Mouse (Mus musculus): ENCODE results near the gene Fpr3.
"Not testable (repeated sequence)": the region's sequence is repeated elsewhere in the genome, so short reads cannot be mapped to it uniquely, and the experiment has no call there.

Gene Fpr3

DNA sequence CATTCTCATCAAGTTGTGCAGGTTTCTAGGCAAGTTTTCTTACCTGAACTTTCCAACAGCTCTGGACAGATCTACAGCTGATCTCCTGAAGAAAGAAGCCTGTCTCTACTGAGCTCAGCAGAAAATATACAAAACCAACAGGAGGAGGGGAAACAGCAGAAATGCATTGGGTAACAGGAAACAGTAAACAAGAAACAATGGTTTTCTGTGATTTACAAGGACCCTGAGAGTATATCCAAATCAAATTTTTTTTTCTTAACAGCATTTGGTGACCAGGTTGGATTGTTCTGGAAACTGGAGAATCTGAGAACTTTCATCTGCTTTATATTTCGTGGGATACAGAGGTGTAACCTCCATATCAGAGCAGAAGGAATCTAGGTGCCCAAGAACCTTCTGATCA lies 3.8 kb upstream of the Fpr3 start, which contains the start of gene Fpr1:
Gene Fpr1 (minus strand): TSS at position 101 of the 400 bp plus-strand sequence.
- no peak for DNase-seq (ENCODE audit: low spot score)

DNA sequence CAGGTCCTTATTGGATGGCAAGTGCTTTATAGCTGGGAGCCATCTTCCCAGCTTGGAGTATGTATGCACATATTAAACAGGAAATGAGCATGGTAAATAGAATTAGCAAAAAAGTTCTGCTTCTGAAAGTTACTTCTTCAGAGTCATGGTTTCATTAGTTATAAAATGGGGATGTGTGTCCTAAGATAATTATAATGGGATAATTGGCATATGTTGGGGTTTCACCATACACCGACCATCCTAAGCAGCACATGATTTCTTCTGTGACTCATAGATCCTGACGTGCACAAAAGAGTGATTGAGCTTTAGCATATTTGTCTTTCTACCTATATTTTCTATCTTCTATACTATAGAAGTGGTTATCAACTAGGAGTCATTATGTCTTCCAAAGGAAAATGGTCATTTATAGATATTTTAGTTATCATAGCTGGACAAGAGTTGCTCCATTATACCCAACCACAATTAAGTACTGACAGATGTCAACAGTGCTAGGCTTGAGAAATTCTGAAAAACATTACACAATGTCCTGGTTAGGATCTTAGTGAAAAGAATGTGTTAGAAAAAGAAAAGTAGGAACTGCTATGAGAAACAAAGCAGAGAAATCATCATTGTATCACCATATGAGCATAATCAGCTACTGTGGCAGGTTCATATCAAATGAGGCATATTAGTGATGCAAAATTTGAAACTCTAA lies 2.2 kb downstream of the Fpr3 start:
- no peak for DNase-seq (ENCODE audit: low spot score)

DNA sequence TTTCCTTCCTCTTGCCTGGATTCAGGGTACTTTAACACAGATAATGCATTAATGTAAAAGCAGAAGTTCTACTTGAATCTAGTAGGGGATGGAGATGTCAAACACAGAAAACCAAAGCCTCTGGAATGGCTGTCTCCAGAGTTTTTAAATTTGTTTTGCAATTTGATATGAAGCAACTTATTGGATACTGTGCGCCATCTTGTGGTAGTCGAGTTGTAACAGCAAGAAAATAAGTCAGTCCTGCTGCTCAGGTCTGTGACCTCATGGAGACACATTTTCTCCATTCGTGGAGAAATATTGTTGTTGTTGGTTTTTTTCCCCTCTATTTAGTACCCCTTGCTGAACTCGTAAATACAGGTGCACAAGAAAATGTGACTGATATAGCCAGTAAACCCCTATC lies 8.4 kb downstream of the Fpr3 start:
- no peak for DNase-seq (ENCODE audit: low spot score)

DNA sequence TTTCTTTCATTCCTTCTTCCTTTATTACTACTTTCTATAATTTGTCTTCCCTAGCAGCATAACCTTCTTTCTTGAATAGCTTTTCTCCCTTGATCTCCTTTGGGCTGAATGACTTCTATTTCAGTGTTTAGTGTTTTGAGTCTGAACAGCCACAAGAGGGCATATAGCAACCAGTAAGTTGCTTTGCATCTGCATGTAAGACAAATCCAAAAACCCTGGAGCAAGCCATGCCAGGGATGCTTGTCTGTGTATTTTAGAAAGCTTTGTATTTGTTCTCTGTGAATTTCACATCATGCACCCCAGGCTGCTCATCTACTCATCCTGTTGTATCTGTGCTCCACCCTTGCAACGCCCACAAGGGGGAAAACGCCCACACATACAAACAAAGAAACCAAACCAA lies 11.6 kb downstream of the Fpr3 start:
- no peak for DNase-seq (ENCODE audit: low spot score)

DNA sequence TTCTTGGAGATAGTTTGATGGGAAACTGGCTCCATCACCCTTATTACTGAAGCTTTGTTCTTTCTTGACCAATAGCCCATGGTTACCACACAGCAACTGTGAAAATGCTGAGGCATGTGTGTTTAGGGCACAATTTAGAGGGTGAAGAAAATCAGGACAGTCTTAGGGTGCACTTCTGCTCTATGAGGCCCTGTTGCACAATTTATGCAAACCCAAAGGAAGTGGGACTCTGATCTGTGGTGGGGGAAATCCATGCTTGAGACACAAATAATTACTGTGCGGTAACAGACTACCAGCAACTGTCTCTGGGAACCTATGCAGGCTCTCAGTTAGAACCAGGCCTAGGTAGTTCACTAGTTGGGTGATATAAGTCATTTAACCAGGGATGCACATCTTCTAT lies 13.1 kb downstream of the Fpr3 start:
- DNase-seq (ENCODE audit: low spot score): no peak

DNA sequence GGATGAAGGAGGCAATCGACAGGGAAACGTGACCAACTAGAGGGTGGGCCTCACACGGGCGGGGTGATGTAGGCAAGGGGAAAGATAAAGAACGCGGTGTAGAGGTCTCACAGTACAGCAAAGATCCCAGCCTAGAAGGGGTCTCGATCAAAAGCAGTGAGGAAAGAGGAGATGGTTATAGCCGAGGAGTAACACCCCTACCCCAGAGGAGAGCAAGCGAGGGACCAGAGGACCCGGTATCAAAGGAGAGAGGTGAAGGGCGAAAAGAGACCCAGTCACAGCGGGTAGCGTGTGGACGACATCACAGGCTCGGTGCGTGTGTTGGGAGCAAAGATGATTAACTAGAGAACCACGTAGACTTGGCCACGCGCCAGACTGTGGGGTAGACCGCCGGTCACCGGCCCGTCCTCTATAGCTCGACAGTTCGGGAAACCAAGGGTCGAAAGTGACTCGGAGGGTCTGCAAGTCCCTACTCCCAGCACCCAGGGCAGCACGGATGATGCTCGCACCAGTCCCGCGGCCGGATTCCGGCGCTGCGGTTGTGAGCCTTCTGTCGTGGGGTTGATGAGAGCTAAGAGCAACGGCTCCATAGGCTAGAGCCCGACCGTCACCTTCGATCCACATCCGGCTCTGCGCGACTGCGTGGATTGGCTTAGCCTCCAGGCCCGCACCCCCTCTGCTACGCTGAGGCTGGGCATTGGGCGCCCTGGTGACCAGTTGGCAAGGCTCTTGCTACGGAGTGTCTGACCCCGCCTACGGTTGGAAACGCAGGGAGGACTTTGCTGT lies 22.2 kb downstream of the Fpr3 start:
- peak; percentile 80 for DNase-seq (ENCODE audit: low spot score)

DNA sequence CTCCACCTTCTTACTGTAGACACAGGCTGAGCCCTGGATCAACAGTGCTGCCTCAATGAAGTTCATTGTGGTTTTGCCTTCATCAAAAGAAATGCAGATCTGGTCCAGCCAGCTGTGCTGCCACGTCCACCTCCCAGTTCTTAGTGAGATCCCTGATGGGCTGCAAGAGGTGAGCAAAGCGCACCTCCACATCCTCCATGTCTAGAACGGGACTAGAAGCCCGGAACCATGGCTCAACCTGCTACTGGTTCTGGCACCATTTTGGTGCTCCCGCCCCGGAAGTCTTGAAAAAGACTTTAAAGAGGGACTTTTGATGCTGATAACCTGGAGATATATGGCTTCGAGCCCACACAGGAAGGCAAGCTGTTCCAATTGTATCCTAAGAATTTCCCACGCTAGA lies 25.0 kb downstream of the Fpr3 start:
- DNase-seq (ENCODE audit: low spot score): not testable (repeated sequence)

DNA sequence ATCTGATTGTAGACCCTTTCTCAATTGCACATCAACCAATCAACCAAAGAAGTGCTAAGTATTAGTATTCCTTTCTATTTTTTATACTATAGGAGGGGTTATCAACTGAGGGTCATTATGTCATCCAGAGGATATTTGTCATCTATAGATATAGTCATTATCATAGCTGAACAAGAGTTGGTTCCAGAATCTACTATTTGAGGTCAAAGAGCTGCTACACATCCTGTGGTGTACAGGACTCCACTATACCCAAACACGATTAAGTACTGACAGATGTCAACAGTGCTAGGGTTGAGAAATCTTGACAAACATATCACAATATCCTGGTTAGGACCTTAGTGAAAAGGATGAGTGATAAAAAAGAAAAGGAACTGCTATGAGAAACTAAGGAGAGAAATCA lies 29.7 kb downstream of the Fpr3 start:
- DNase-seq (ENCODE audit: low spot score): no peak

DNA sequence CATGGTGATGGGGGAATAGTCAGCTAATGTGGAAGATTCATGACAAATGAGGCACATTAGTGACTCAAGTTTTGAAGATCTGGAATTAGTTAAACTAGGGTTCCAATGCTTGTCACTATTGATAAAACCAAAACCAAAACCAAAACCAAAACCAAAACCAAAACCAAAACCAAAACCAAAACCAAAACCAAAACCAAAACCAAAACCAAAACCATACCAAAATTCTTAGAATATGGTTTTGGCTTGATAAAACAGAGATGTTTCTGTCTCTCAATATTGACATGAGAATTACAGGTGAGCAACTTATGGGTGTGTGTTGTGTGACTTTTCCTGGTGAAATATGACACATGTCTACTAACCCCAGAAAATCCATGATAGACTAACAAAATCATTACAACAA lies 30.1 kb downstream of the Fpr3 start:
- no peak for DNase-seq (ENCODE audit: low spot score)

DNA sequence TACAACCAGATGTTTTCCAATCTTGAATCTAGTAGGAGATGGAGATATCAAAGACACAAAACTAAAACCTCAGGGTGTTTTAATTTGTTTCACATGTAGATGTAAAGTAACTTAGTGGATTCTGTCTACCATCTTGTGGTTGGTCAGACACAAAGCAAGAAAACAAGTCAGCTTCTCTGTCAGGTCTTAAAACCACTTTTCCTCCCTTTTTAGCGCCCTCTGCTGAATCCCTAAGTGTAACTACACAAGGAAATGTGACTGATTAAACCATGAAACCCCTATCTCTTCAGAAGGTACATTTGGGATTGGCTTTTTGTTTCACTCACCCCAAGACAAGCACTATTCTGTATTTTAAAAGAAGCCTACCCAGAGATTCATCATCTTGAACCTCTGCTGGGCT lies 85.8 kb downstream of the Fpr3 start:
- DNase-seq (ENCODE audit: low spot score): no peak

DNA sequence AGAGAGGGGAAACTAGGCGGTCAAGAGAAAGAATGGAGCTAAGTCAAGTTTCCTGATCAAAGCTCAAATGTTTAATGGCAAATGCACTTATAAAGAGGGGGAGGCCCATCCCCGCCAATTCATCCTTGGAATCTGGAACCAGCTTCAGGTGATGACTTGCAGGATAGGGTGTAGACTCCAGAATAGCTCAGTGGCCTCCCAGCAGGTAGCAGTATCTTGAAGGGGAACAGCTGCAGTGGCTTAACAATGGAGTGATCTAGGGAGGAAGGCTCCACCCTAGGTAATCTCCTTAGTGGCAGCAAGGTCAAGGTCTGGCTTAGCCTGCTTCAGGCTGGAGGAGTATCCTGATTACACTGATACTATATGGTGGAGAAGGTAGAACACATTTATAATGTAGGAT lies 93.6 kb downstream of the Fpr3 start:
- not testable (repeated sequence) for DNase-seq (ENCODE audit: low spot score)

DNA sequence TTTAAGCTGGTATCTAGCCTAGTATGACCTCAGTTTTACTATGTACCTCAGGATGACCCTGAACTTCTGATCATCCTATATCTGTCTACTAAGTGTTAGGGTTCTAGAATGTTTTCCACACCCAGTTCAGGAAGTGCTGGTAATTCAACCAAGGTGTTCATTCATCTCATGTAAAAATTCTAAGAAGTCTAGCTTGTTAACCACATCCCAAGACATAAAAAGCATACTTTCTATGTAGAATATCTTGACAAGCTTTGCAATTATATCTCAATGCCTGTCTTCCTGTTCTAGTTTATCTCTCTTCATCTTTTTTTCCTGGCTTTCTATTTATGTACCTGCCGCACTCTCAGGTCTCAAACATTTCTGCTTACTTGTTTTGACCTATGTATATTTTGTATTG lies 117.1 kb downstream of the Fpr3 start:
- DNase-seq (ENCODE audit: low spot score): no peak
